Mouse (Mus musculus): ENCODE measurements around the gene Rnaseh2a.
"Not testable (repeated sequence)": the region's sequence is repeated elsewhere in the genome, so short reads cannot be mapped to it uniquely, and the experiment has no call there.

The Rnaseh2a gene

GRCm38 (mm10) chr8:84928456-84929306, 40.9 kb downstream of the Rnaseh2a start:
- DNase-seq = peak; percentile 80

GRCm38 (mm10) chr8:84927513-84927912, 42.1 kb downstream of the Rnaseh2a start:
- peak; percentile 28 for DNase-seq

- no peak for DNase-seq
Measured at GRCm38 (mm10) chr8:84925557-84925956, 44.0 kb downstream of the Rnaseh2a start.

GRCm38 (mm10) chr8:84921596-84921995, 48.0 kb downstream of the Rnaseh2a start:
- DNase-seq = no peak

- DNase-seq = no peak
Measured at GRCm38 (mm10) chr8:84918646-84919045, 50.9 kb downstream of the Rnaseh2a start.

GRCm38 (mm10) chr8:84917781-84918180, 51.8 kb downstream of the Rnaseh2a start:
- no peak for DNase-seq

- no peak for DNase-seq
Measured at GRCm38 (mm10) chr8:84915269-84915668, 54.3 kb downstream of the Rnaseh2a start.

- DNase-seq = no peak
Measured at GRCm38 (mm10) chr8:84913960-84914359, 55.6 kb downstream of the Rnaseh2a start.

- no peak for DNase-seq
Measured at GRCm38 (mm10) chr8:84913502-84913900, 56.1 kb downstream of the Rnaseh2a start.

GRCm38 (mm10) chr8:84912895-84913501, 56.6 kb downstream of the Rnaseh2a start:
- DNase-seq = peak; percentile 93

GRCm38 (mm10) chr8:84912391-84912790, 57.2 kb downstream of the Rnaseh2a start:
- no peak for DNase-seq

GRCm38 (mm10) chr8:84911854-84912253, 57.7 kb downstream of the Rnaseh2a start:
- DNase-seq = no peak

GRCm38 (mm10) chr8:84910551-84910950, 59.0 kb downstream of the Rnaseh2a start:
- DNase-seq = peak; percentile 88

GRCm38 (mm10) chr8:84909949-84910348, 59.6 kb downstream of the Rnaseh2a start:
- DNase-seq = no peak

- no peak for DNase-seq
Measured at GRCm38 (mm10) chr8:84909162-84909767, 60.3 kb downstream of the Rnaseh2a start.

- DNase-seq = peak; percentile 90
Measured at GRCm38 (mm10) chr8:84908421-84909161, 61.0 kb downstream of the Rnaseh2a start, which contains the start of gene Dnase2a. TSS of gene Dnase2a (plus strand) at chr8:84908560.

- not testable (repeated sequence) for DNase-seq
Measured at GRCm38 (mm10) chr8:84907979-84908378, 61.6 kb downstream of the Rnaseh2a start.

GRCm38 (mm10) chr8:84907493-84907892, 62.1 kb downstream of the Rnaseh2a start:
- no peak for DNase-seq

GRCm38 (mm10) chr8:84907037-84907436, 62.5 kb downstream of the Rnaseh2a start:
- DNase-seq = no peak

Data from cerebellum, adult 11-12 months (tissue).